Mouse (Mus musculus): ENCODE measurements around the gene Uba5. TPM values are rescaled to one million over a fixed set of nuclear protein-coding genes. Genes with fewer than 3 reads are reported as not detected.

The Uba5 gene
- total and polyA plus RNA-seq, 2 experiments = 12.8 to 36.9 TPM

DNA sequence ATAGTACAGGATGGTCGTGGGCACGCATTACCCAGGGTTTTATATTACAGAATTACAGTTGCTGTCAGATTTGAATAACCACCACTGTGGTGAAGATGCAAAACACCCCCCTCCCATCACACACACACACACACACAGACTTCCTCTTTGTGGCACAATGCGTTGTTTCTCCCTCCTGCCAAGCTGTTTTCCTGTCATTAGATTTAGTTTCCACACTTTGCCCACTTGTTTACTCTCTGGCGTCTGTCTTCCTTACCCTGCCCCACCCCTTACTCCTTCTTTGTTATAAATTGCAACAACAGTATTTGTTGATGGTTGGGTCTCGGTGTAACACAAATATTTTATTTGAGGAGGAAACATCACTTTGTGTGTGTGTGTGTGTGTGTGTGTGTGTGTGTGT, 35.3 kb upstream of the Uba5 start:
- 70% methylated on average over 5 of the region's 5 CpGs for WGBS
- peaks cover 80% of the 10 kb centered on the region for H3K36me3 ChIP-seq (ENCODE audit: control insufficient read depth, insufficient read depth, low read length)
- no peak for DNase-seq (ENCODE audit: extremely low read depth, low read depth, low spot score)

DNA sequence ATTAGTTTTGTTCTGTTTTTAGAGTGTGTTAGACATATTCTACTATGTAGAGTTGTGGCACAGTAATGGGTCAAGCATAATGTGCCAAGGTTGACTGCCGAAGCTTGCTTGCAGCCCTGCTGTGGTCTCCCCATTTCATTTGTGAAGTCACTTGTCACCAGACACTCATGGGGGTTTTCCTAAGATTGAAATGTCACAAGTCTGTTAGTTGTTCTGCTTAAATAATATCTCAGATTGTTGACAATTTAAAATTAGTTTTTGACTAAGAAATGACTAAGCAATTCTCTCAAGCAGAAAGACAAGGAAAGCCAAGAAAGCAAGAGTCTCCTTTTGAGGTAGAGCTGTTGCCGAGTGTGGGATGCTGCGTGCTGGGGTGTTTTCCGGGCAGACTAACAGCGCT, 30.0 kb upstream of the Uba5 start:
- 97% methylated on average over 5 of the region's 5 CpGs for WGBS
- Histone ChIP-seq H3K4me1 (ENCODE audit: control insufficient read depth, insufficient read depth, low read length) (0 out of 2 replicates have a peak, but pooled peaks cover 2% of the 10 kb centered on the region), H3K27ac (replicated peaks; ENCODE audit: insufficient read depth, low read depth, low read length) (no peak overlapping the region), H3K4me3 (ENCODE audit: insufficient read depth, low read depth, low read length) (no peak overlapping the region), H3K79me2 (ENCODE audit: control insufficient read depth, insufficient read depth, low read length) (no peaks in the 10 kb centered on the region), H3K27me3 (ENCODE audit: control insufficient read depth, insufficient read depth, low read length) (no peaks in the 10 kb centered on the region), H3K36me3 (ENCODE audit: control insufficient read depth, insufficient read depth, low read length) (peaks cover 78% of the 10 kb centered on the region), H3K9ac (ENCODE audit: low read depth, low read length) (no peak overlapping the region)
- TF ChIP-seq CTCF (IDR thresholded peaks at IDR 0.05; ENCODE audit: low read depth, low read length) (no peak), POLR2A (IDR thresholded peaks at IDR 0.05; ENCODE audit: extremely low read depth, insufficient read depth, low read length) (no peak)
- DNase-seq (ENCODE audit: extremely low read depth, low read depth, low spot score) = no peak

More for the DNA sequence above, 35.3 kb upstream of the Uba5 start:
- Histone ChIP-seq H3K27me3 (ENCODE audit: control insufficient read depth, insufficient read depth, low read length) (no peaks in the 10 kb centered on the region), H3K4me1 (ENCODE audit: control insufficient read depth, insufficient read depth, low read length) (no peaks in the 10 kb centered on the region), H3K4me3 (ENCODE audit: insufficient read depth, low read depth, low read length) (no peak overlapping the region), H3K27ac (replicated peaks; ENCODE audit: insufficient read depth, low read depth, low read length) (no peak overlapping the region), H3K9ac (ENCODE audit: low read depth, low read length) (no peak overlapping the region), H3K79me2 (ENCODE audit: control insufficient read depth, insufficient read depth, low read length) (no peaks in the 10 kb centered on the region; the same call in 1 of the 2 replicates)
- TF ChIP-seq CTCF (IDR thresholded peaks at IDR 0.05; ENCODE audit: low read depth, low read length) (no peak), POLR2A (IDR thresholded peaks at IDR 0.05; ENCODE audit: extremely low read depth, insufficient read depth, low read length) (no peak)

DNA sequence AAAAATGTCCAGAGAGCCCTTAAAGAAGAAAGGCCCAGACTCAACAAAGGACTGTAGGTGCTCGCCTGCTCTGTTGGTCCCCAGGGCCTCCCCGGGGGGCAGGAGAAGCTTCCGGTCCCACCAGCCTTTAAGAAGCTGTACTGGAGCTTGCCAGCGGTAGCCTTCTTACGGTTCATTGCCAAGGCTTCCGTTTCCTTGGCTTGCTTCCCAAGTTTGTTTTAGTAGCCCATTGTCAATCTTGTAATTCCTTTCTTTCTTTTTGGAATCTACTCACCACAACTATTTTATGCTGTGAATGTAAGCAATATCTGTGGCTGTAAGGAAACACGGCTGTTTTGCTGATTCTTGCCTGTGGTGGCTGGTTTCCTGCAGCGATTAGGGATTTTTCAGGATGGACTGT, 25.6 kb upstream of the Uba5 start:
- WGBS = 57% methylated on average over 8 of the region's 8 CpGs
- Histone ChIP-seq H3K27ac (replicated peaks; ENCODE audit: insufficient read depth, low read depth, low read length) (peak overlapping the region; percentile 47), H3K4me1 (ENCODE audit: control insufficient read depth, insufficient read depth, low read length) (0 out of 2 replicates have a peak, but pooled peaks cover 2% of the 10 kb centered on the region), H3K9ac (ENCODE audit: low read depth, low read length) (no peak overlapping the region), H3K36me3 (ENCODE audit: control insufficient read depth, insufficient read depth, low read length) (peaks cover 83% of the 10 kb centered on the region), H3K4me3 (ENCODE audit: insufficient read depth, low read depth, low read length) (no peak overlapping the region), H3K27me3 (ENCODE audit: control insufficient read depth, insufficient read depth, low read length) (no peaks in the 10 kb centered on the region), H3K79me2 (ENCODE audit: control insufficient read depth, insufficient read depth, low read length) (no peaks in the 10 kb centered on the region)
- TF ChIP-seq POLR2A (IDR thresholded peaks at IDR 0.05; ENCODE audit: extremely low read depth, insufficient read depth, low read length) = no peak
- TF ChIP-seq CTCF (IDR thresholded peaks at IDR 0.05; ENCODE audit: low read depth, low read length) = no peak
- DNase-seq (ENCODE audit: extremely low read depth, low read depth, low spot score) = no peak

GRCm38 (mm10) chr9:104085730-104086429, 22.9 kb upstream of the Uba5 start:
- no peak for DNase-seq (ENCODE audit: extremely low read depth, low read depth, low spot score)
- H3K36me3 ChIP-seq (ENCODE audit: control insufficient read depth, insufficient read depth, low read length) = peaks cover 85% of the 10 kb centered on the region
- WGBS = 67% methylated on average over 4 of the region's 4 CpGs

DNA sequence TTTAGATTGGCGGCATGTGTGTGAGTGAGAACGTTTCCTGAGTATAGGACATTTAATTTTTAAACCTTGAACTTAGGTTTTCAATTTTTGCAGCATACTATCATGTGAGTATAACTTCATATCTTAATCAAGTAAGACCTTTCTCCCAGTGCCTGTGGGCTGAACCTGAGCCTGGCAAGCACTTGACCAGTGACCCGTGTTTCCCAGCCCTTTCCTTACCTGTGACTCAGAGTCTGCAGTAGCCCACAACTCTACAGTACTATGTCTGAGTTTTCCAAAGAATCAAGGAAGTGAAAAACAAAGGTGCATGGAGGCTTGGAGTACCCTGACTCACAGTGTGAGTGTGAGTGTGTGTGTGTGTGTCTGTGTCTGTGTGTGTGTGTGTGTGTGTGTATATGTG, 17.1 kb upstream of the Uba5 start:
- H3K4me3 ChIP-seq (ENCODE audit: insufficient read depth, low read depth, low read length) = no peak overlapping the region
- no peaks in the 10 kb centered on the region; the same call in 1 of the 2 replicates for H3K79me2 ChIP-seq (ENCODE audit: control insufficient read depth, insufficient read depth, low read length)
- no peaks in the 10 kb centered on the region for H3K27me3 ChIP-seq (ENCODE audit: control insufficient read depth, insufficient read depth, low read length)
- H3K9ac ChIP-seq (ENCODE audit: low read depth, low read length) = no peak overlapping the region
- WGBS = 71% methylated on average over 3 of the region's 3 CpGs
- H3K4me1 ChIP-seq (ENCODE audit: control insufficient read depth, insufficient read depth, low read length) = no peaks in the 10 kb centered on the region
- H3K36me3 ChIP-seq (ENCODE audit: control insufficient read depth, insufficient read depth, low read length) = peaks cover 82% of the 10 kb centered on the region
- no peak for DNase-seq (ENCODE audit: extremely low read depth, low read depth, low spot score)
- TF ChIP-seq CTCF (IDR thresholded peaks at IDR 0.05; ENCODE audit: low read depth, low read length) (no peak), POLR2A (IDR thresholded peaks at IDR 0.05; ENCODE audit: extremely low read depth, insufficient read depth, low read length) (no peak)
- H3K27ac ChIP-seq (replicated peaks; ENCODE audit: insufficient read depth, low read depth, low read length) = no peak overlapping the region

More at GRCm38 (mm10) chr9:104085730-104086429, 22.9 kb upstream of the Uba5 start:
- Histone ChIP-seq H3K27ac (replicated peaks; ENCODE audit: insufficient read depth, low read depth, low read length) (no peak overlapping the region), H3K4me3 (ENCODE audit: insufficient read depth, low read depth, low read length) (no peak overlapping the region), H3K79me2 (ENCODE audit: control insufficient read depth, insufficient read depth, low read length) (no peaks in the 10 kb centered on the region; the same call in 1 of the 2 replicates), H3K9ac (ENCODE audit: low read depth, low read length) (no peak overlapping the region), H3K4me1 (ENCODE audit: control insufficient read depth, insufficient read depth, low read length) (0 out of 2 replicates have a peak, but pooled peaks cover 2% of the 10 kb centered on the region), H3K27me3 (ENCODE audit: control insufficient read depth, insufficient read depth, low read length) (no peaks in the 10 kb centered on the region)
- TF ChIP-seq CTCF (IDR thresholded peaks at IDR 0.05; ENCODE audit: low read depth, low read length) = no peak
- no peak for TF ChIP-seq POLR2A (IDR thresholded peaks at IDR 0.05; ENCODE audit: extremely low read depth, insufficient read depth, low read length)

GRCm38 (mm10) chr9:104079379-104079778, 16.4 kb upstream of the Uba5 start:
- peak; percentile 58 for DNase-seq (ENCODE audit: extremely low read depth, low read depth, low spot score)
- Histone ChIP-seq H3K27ac (replicated peaks; ENCODE audit: insufficient read depth, low read depth, low read length) (no peak overlapping the region), H3K4me1 (ENCODE audit: control insufficient read depth, insufficient read depth, low read length) (peaks cover 3% of the 10 kb centered on the region; the same call in 1 of the 2 replicates), H3K4me3 (ENCODE audit: insufficient read depth, low read depth, low read length) (no peak overlapping the region), H3K36me3 (ENCODE audit: control insufficient read depth, insufficient read depth, low read length) (peaks cover 82% of the 10 kb centered on the region), H3K9ac (ENCODE audit: low read depth, low read length) (no peak overlapping the region), H3K27me3 (ENCODE audit: control insufficient read depth, insufficient read depth, low read length) (no peaks in the 10 kb centered on the region), H3K79me2 (ENCODE audit: control insufficient read depth, insufficient read depth, low read length) (no peaks in the 10 kb centered on the region; the same call in 1 of the 2 replicates)
- WGBS = 54% methylated on average over 5 of the region's 5 CpGs
- TF ChIP-seq POLR2A (IDR thresholded peaks at IDR 0.05; ENCODE audit: extremely low read depth, insufficient read depth, low read length) (no peak), CTCF (IDR thresholded peaks at IDR 0.05; ENCODE audit: low read depth, low read length) (peak; percentile 80)
